Mouse (Mus musculus): ENCODE results near the gene Nck1. TPM values are rescaled to one million over a fixed set of nuclear protein-coding genes. Genes with fewer than 3 reads are reported as not detected.

Gene Nck1
- polyA plus RNA-seq, 1 experiment from 2014 or later: 53.6 TPM

Other genes with a start within 250 kb of the Nck1 start
- 0.43 and 0.52 TPM in 2 replicates for gene Il20rb, start 59.3 kb downstream of the Nck1 start, polyA plus RNA-seq (2015; fragmentation: Nextera tagmentation; extraction: Ambion mirVana)
- 17.6 and 18.1 TPM in 2 replicates for gene Slc35g2, start 25.0 kb upstream of the Nck1 start, polyA plus RNA-seq (2015; fragmentation: Nextera tagmentation; extraction: Ambion mirVana)
- gene Stag1, start 51.7 kb upstream of the Nck1 start, polyA plus RNA-seq (2015; fragmentation: Nextera tagmentation; extraction: Ambion mirVana): 28.1 and 33.7 TPM in 2 replicates

Measured in midbrain, embryonic 15.5 days (tissue).